ENCODE assay signal across 13 mouse cellular contexts in the genomic region with DNA sequence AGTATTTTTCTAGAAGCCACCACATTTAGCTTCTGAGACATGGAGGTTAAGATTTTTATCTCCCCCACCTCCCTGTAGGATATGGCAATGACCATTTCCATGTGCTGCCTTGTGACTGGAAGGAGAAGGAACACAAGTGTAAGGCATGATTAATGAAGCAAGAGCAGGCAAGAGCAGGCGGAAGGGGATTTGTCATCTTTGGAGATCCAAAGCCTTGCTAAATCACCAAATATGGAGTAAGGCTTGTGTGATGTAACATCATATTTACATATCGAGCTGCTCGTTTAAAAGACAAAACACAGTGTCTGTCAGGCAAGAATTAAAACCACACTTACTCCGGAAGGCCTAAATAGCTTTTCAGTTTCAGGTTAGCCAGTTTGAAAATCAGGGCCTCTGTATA. TPM values are rescaled to one million over a fixed set of nuclear protein-coding genes. Genes with fewer than 3 reads are reported as not detected.
DNase-seq lines count a peak whose midpoint lies in the region; ATAC-seq and TF ChIP-seq lines count a peak whose summit lies in the region.
"Had no signal": no experiment of that assay in that cellular context is flagged by ENCODE, and none has a peak within 500 bp of the region (broad histone marks: within the 10 kb centered on the region; RNA-seq: fewer than 3 reads in every experiment).

No protein-coding gene starts in this region.

- no peak for DNase-seq in left cerebral cortex, adult 2 months (ENCODE audit: extremely low spot score in 1 of 2, low spot score in 2 of 2)
- no peak for DNase-seq in left cerebral cortex, postnatal 14 days (ENCODE audit: low spot score in 2 of 2)
- peak; percentile 48 for DNase-seq in splenic B cell, adult 2 months (ENCODE audit: low read depth, low spot score)
- DNase-seq in kidney, adult 2 months, result no peak
- no peak for DNase-seq in thymus, postnatal 25 days
- DNase-seq: adrenal gland, postnatal 36 days; cerebellum, adult 9-11 months had no signal

- no peak for TF ChIP-seq CTCF in left cerebral cortex, adult 2 months (IDR thresholded peaks at IDR 0.05)
- no peak for TF ChIP-seq CTCF in kidney, adult 2 months (conservative IDR thresholded peaks at IDR 0.05; ENCODE audit: insufficient read depth, insufficient read length, low read depth, low read length)

- H3K27ac ChIP-seq in left cerebral cortex, adult 2 months, result peak overlapping the region; percentile 83
- H3K27ac ChIP-seq in embryonic facial prominence, embryonic 15.5 days (replicated peaks), result peak overlapping the region; percentile 14; the same call in 1 of the 2 replicates
- H3K27ac ChIP-seq in kidney, adult 2 months (ENCODE audit: insufficient read depth, low read depth, low read length), result no peak overlapping the region
- H3K27ac ChIP-seq in kidney, embryonic 14.5 days (ENCODE audit: low read depth, low read length), result no peak overlapping the region

- 34% methylated on average over 4 of the region's 4 CpGs for WGBS in embryonic facial prominence, embryonic 15.5 days
- WGBS in kidney, adult 2 months, result 62% methylated on average over 4 of the region's 4 CpGs
- 61% methylated on average over 4 of the region's 4 CpGs for WGBS in kidney, embryonic 14.5 days

- H3K9me3 ChIP-seq in embryonic facial prominence, embryonic 15.5 days (replicated peaks), result no peaks in the 10 kb centered on the region
- H3K9me3 ChIP-seq in kidney, embryonic 14.5 days (ENCODE audit: control insufficient read depth, low read length), result no peaks in the 10 kb centered on the region

- H3K4me2 ChIP-seq in embryonic facial prominence, embryonic 15.5 days (replicated peaks), result no peak overlapping the region
- no peak overlapping the region for H3K4me2 ChIP-seq in kidney, embryonic 14.5 days (replicated peaks; ENCODE audit: low read depth, low read length)

- H3K9ac ChIP-seq in embryonic facial prominence, embryonic 15.5 days, result no peak overlapping the region
- H3K9ac ChIP-seq in kidney, embryonic 14.5 days (ENCODE audit: low read depth, low read length), result no peak overlapping the region

- no peak for TF ChIP-seq POLR2A in kidney, adult 2 months (IDR thresholded peaks at IDR 0.05; ENCODE audit: low read depth, low read length)

- peak overlapping the region; percentile 16; the same call in 1 of the 2 replicates for H3K4me3 ChIP-seq in left cerebral cortex, adult 2 months
- no peak overlapping the region for H3K4me3 ChIP-seq in embryonic facial prominence, embryonic 15.5 days (replicated peaks)
- no peak overlapping the region for H3K4me3 ChIP-seq in kidney, adult 2 months (ENCODE audit: insufficient read depth, low read depth, low read length)
- no peak overlapping the region for H3K4me3 ChIP-seq in kidney, embryonic 14.5 days (ENCODE audit: low read length)

- intact Hi-C loops in left cerebral cortex, adult 2 months (cut with DNase I), result loop anchor here (10.0 kb wide), 3 partner anchors 288 to 548 kb away; no protein-coding TSS in a partner anchor
- intact Hi-C loops in left cerebral cortex, postnatal 14 days (cut with DNase I), result loop anchor here (10.0 kb wide), 2 partner anchors 1218 to 1768 kb away; no protein-coding TSS in a partner anchor

- ATAC-seq in embryonic facial prominence, embryonic 15.5 days (ENCODE audit: insufficient number of reproducible peaks, low FRiP score, low TSS enrichment, low read depth), result no peak
- peak; percentile 82 for ATAC-seq in megakaryocyte progenitor cell, adult 5-6 weeks (replicated peaks; ENCODE audit: poor library complexity)
- ATAC-seq in kidney, embryonic 14.5 days (ENCODE audit: low FRiP score, low TSS enrichment), result no peak

- H3K36me3 ChIP-seq in embryonic facial prominence, embryonic 15.5 days, result peaks cover 16% of the 10 kb centered on the region
- H3K36me3 ChIP-seq in splenic B cell, adult 2 months (ENCODE audit: control insufficient read depth, insufficient read depth, low read length, poor library complexity, severe bottlenecking), result peaks cover 30% of the 10 kb centered on the region
- no peaks in the 10 kb centered on the region for H3K36me3 ChIP-seq in kidney, adult 2 months (ENCODE audit: control insufficient read depth, insufficient read depth, low read length)
- H3K36me3 ChIP-seq in kidney, embryonic 14.5 days (ENCODE audit: control insufficient read depth, insufficient read depth, low read length), result no peaks in the 10 kb centered on the region

- no peaks in the 10 kb centered on the region for H3K27me3 ChIP-seq in embryonic facial prominence, embryonic 15.5 days
- no peaks in the 10 kb centered on the region for H3K27me3 ChIP-seq in splenic B cell, adult 2 months (ENCODE audit: control insufficient read depth, insufficient read depth, low read length, poor library complexity, severe bottlenecking)
- H3K27me3 ChIP-seq in kidney, adult 2 months (replicated peaks; ENCODE audit: control insufficient read depth, insufficient read depth, low read length), result peaks cover 3% of the 10 kb centered on the region; the same call in 1 of the 2 replicates
- peaks cover 44% of the 10 kb centered on the region for H3K27me3 ChIP-seq in kidney, embryonic 14.5 days (ENCODE audit: control insufficient read depth, insufficient read depth, low read length)

- H3K4me1 ChIP-seq in embryonic facial prominence, embryonic 15.5 days, result peaks cover 42% of the 10 kb centered on the region
- H3K4me1 ChIP-seq in kidney, adult 2 months (ENCODE audit: control insufficient read depth, insufficient read depth, low read length), result no peaks in the 10 kb centered on the region
- H3K4me1 ChIP-seq in kidney, embryonic 14.5 days (ENCODE audit: control insufficient read depth, insufficient read depth, low read length), result no peaks in the 10 kb centered on the region

RNA-seq across cellular contexts. Expression of gene Bcl11a, which starts 9.2 kb away (rescaled TPM):
- 100 to 1,000 TPM; 101 to 103 TPM for total RNA-seq in left cerebral cortex, adult 2 months (2021)
- 100 to 1,000 TPM; 114 to 125 TPM for total RNA-seq in left cerebral cortex, postnatal 14 days (2021)
- 41.7 and 43.0 TPM in 2 replicates for polyA plus RNA-seq in embryonic facial prominence, embryonic 15.5 days (2015; fragmentation: Nextera tagmentation; extraction: Ambion mirVana)
- total RNA-seq in megakaryocyte progenitor cell, adult 5-6 weeks (2015), result 42.8 and 70.9 TPM in 2 replicates
- 24.3 and 29.1 TPM in 2 replicates for total RNA-seq in megakaryocyte progenitor cell, adult 5-6 weeks (2017)
- 0.14 and 0.72 TPM in 2 replicates for polyA plus RNA-seq in kidney, adult 2 months (2012; rRNA removed)
- polyA plus RNA-seq in kidney, embryonic 14.5 days (2014; fragmentation: Nextera tagmentation; extraction: Ambion mirVana), result 2.6 and 2.8 TPM in 2 replicates

RNA-seq across cellular contexts. Expression of gene A830031A19Rik, which starts 12.2 kb away (rescaled TPM):
- 1 to 10 TPM in 1 of 2 experiments, under 1 TPM in 1; 0.82 to 1.4 TPM for total RNA-seq in left cerebral cortex, adult 2 months (2021)
- total RNA-seq in left cerebral cortex, postnatal 14 days (2021), result 1 to 10 TPM in 1 of 2 experiments, under 1 TPM in 1; 0.66 to 1.1 TPM
- polyA plus RNA-seq in embryonic facial prominence, embryonic 15.5 days (2015; fragmentation: Nextera tagmentation; extraction: Ambion mirVana), result not detected in 2 replicates
- total RNA-seq in megakaryocyte progenitor cell, adult 5-6 weeks (2015), result not detected in 2 replicates
- not detected in 2 replicates for total RNA-seq in megakaryocyte progenitor cell, adult 5-6 weeks (2017)
- polyA plus RNA-seq in kidney, adult 2 months (2012; rRNA removed), result not detected in 2 replicates
- not detected in 2 replicates for polyA plus RNA-seq in kidney, embryonic 14.5 days (2014; fragmentation: Nextera tagmentation; extraction: Ambion mirVana)
- total RNA-seq: adrenal gland, postnatal 36 days; heart, adult 8-10 months; hematopoietic stem cell, adult 5-6 weeks had no signal
- polyA plus RNA-seq: limb, embryonic 14.5 days had no signal

Comparison
In these comparisons a context has a peak if more than half of its experiments do, and no peak if none do; other contexts are left out.
1. H3K27ac ChIP-seq: peak in left cerebral cortex, adult 2 months (single experiment) and embryonic facial prominence, embryonic 15.5 days (single experiment); none in kidney, adult 2 months (single experiment) and kidney, embryonic 14.5 days (single experiment).